Mouse (Mus musculus) liver, embryonic 12.5 days (tissue): ENCODE measurements around the gene Sgsm1. TPM values are rescaled to one million over a fixed set of nuclear protein-coding genes. Genes with fewer than 3 reads are reported as not detected.
A peak's percentile ranks its signal among the peaks of the same experiment; 100 is the strongest.

Experiments used
- ATAC-seq: fragments of 200-750 bp; cut with Nextera tagmentation; 2 replicates; pipeline ENCODE4 v1.8.0; 2017; ENCODE audit warnings: moderate number of reproducible peaks, mild to moderate bottlenecking, moderate library complexity
- H3K27ac ChIP-seq: fragments of 300-500 bp; sonication (generic); 2 replicates; pipeline ENCODE4 v1.5.1; 2016; ENCODE audit warnings: mild to moderate bottlenecking
- H3K27me3 ChIP-seq: fragments of 300-500 bp; sonication (generic); replicated peaks from 2 replicates; pipeline ENCODE4 v1.6.1; 2016; ENCODE audit warnings: mild to moderate bottlenecking, moderate library complexity
- H3K36me3 ChIP-seq: fragments of 300-500 bp; sonication (generic); 2 replicates; pipeline ENCODE4 v1.6.1; 2016; ENCODE audit warnings: mild to moderate bottlenecking, moderate library complexity
- H3K4me1 ChIP-seq: fragments of 300-500 bp; sonication (generic); 2 replicates; pipeline ENCODE4 v1.6.1; 2016
- H3K4me2 ChIP-seq: fragments of 300-500 bp; sonication (generic); 2 replicates; pipeline ENCODE4 v1.6.1; 2016; ENCODE audit warnings: mild to moderate bottlenecking, moderate library complexity
- H3K4me3 ChIP-seq: fragments of 300-500 bp; sonication (generic); 2 replicates; pipeline ENCODE4 v1.5.1; 2016; ENCODE audit warnings: mild to moderate bottlenecking, moderate library complexity
- H3K9ac ChIP-seq: fragments of 300-500 bp; sonication (generic); 2 replicates; pipeline ENCODE4 v1.6.1; 2016; ENCODE audit warnings: mild to moderate bottlenecking, moderate library complexity
- H3K9me3 ChIP-seq: fragments of 300-500 bp; sonication (generic); replicated peaks from 2 replicates; pipeline ENCODE4 v1.6.1; 2016; ENCODE audit warnings: mild to moderate bottlenecking, moderate library complexity
- WGBS: fragments of 180-500 bp; shearing (Covaris S2); methylation state at CpG from one replicate; pipeline ENCODE4 v1.1.7; 2016; ENCODE audit not compliant: insufficient replicate concordance; 5-methylcytosine and 5-hydroxymethylcytosine counted together
- polyA plus RNA-seq: library from polyadenylated mRNA; unstranded; fragments of >200 nt; fragmentation: Nextera tagmentation; extraction: Ambion mirVana; gene quantifications from 2 replicates; pipeline ENCODE4 v1.2.1, GENCODE M21; 2016

The Sgsm1 gene
- polyA plus RNA-seq, 1 experiment from 2014 or later, result 2.9 TPM

DNA sequence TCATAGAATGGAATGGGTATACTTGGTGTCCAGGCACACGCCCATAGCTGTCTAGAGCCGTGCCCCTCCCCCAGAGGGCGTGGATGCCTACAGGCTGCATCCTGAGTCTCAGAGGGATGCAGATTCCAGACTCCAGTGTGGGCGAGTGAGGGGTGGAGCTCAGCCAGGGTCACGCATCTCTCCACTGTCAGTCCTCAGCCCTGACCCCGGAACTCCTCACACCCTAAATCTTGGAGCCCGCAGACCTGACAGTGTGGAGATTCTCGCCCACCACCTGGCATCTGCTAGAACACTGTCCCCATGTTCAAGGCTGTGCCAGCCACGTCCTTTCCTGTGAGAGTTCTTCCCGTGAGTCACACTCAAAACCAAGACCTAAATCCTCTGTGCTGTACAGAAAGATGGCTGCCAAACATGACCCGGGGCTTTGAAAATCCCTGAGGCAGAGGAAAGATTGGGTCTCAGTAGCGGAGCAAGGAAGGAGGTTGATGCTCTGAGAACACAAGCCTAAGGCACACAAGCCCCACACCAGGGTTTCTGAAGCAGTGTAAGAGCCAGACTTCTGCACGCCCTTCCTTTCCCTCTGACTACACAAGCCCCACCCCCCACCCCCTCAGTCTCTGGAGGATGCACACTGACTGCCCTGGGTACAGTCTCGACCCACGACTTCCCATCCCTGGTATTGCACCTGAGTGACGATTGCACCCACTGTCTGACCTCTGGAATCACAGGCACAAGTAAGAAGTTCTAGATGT is 34.2 kb upstream of the Sgsm1 start:
- H3K27me3 ChIP-seq, result peaks cover 70% of the 10 kb centered on the region
- no peak for ATAC-seq
- no peaks in the 10 kb centered on the region for H3K9me3 ChIP-seq

DNA sequence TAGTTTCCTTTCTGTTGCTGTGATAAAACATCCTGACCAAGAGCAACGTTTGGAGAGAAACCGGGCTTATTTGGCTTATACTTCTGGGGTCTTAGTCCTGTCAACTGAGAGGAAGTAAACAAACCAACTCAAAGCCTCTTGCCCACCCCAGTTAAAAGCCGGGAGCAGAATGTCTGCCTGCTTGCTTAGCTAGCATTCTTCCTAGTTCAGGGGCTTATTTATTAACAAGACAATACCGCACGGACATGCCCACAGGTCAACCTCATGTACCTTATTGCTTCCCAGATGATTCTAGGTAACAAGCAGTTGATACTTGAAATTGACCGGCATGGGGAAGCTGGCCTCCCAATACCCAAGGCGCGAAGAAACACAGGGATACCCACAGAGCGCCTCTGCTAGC is 25.7 kb upstream of the Sgsm1 start:
- no peak for ATAC-seq
- H3K4me2 ChIP-seq, result no peak overlapping the region

More for the DNA sequence above, 34.2 kb upstream of the Sgsm1 start:
- Histone ChIP-seq H3K4me2 (no peak overlapping the region), H3K27ac (no peak overlapping the region), H3K4me3 (no peak overlapping the region), H3K36me3 (no peaks in the 10 kb centered on the region), H3K9ac (no peak overlapping the region), H3K4me1 (no peaks in the 10 kb centered on the region)
- WGBS, result 36% methylated on average over 16 of the region's 16 CpGs

DNA sequence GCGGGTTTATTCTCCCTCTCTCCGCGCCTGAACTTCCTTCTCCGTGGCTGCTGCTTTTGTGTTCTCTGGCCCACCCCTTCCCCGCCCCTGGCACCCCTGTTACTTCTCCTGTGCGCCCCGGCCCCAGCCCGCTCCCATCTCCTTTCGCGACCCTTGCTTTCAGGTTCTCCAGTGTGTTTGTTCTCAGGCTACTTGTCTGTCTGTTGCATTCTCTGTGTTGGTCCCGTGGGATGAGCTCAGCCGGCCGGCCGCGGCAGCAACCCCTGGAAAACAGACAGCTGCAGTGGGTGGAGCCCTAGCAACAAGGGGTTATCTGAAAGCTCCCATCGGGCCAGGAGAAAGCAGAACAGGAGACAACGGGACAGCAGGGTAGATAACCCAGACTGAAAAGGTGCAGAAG is 25.1 kb upstream of the Sgsm1 start:
- H3K27me3 ChIP-seq, result peaks cover 71% of the 10 kb centered on the region

More for the DNA sequence above, 25.7 kb upstream of the Sgsm1 start:
- H3K9me3 ChIP-seq, result no peaks in the 10 kb centered on the region
- H3K9ac ChIP-seq, result no peak overlapping the region
- no peak overlapping the region for H3K27ac ChIP-seq
- no peaks in the 10 kb centered on the region for H3K4me1 ChIP-seq
- WGBS, result 28% methylated on average over 9 of the region's 9 CpGs
- H3K36me3 ChIP-seq, result no peaks in the 10 kb centered on the region
- H3K27me3 ChIP-seq, result peaks cover 70% of the 10 kb centered on the region
- no peak overlapping the region for H3K4me3 ChIP-seq

DNA sequence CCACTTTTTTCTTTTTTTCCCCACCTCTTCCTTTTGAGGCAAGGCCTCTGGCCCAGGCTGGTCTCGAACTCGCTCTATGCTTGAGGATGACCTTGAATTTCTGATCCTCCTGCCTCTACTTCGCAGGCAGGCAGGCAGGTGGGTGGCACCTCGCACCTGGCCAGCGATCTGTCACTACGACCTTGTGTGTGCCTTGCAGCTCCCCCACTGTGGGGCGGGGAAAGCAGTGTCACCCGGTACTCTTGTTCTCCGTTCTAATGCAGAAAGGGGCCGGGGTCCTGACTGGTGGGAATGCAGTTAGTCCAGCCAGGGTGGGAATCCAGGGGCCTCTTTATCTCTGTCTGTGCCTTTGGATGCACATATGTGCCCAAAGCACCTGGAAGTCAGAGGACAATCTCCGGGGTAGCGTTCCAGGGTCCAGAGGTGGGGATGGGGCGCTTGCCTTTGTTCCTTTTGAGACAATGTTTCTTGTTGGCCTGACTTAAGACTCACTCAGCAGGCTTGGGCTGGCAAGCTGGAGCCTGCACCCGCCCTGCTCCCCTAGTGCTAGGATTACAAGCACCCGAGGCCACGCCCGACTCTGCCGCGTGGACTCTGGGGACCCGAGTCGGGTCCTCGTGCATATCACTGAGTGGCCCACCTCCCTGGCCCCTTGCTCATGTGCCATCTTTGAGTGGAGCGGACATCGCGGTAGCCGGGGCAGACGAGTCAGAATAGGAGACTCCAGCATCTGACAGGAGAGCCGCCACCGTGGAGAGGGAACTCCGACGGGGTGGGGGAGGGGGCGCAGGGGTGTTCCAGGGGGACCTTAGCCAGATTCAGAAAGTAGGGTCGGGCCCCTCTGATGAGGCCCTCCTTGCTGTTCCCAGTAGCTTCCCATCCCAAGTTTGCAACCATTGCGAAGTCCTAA is 24.3 kb upstream of the Sgsm1 start:
- peak overlapping the region; percentile 28; the same call in 1 of the 2 replicates for H3K4me2 ChIP-seq
- no peak for ATAC-seq
- H3K27me3 ChIP-seq, result peaks cover 71% of the 10 kb centered on the region

More for the DNA sequence above, 25.1 kb upstream of the Sgsm1 start:
- Histone ChIP-seq H3K4me3 (no peak overlapping the region), H3K36me3 (no peaks in the 10 kb centered on the region), H3K9me3 (no peaks in the 10 kb centered on the region), H3K4me1 (no peaks in the 10 kb centered on the region), H3K27ac (no peak overlapping the region), H3K9ac (no peak overlapping the region), H3K4me2 (peak overlapping the region; percentile 28)
- ATAC-seq, result no peak
- 5% methylated on average over 17 of the region's 17 CpGs for WGBS

DNA sequence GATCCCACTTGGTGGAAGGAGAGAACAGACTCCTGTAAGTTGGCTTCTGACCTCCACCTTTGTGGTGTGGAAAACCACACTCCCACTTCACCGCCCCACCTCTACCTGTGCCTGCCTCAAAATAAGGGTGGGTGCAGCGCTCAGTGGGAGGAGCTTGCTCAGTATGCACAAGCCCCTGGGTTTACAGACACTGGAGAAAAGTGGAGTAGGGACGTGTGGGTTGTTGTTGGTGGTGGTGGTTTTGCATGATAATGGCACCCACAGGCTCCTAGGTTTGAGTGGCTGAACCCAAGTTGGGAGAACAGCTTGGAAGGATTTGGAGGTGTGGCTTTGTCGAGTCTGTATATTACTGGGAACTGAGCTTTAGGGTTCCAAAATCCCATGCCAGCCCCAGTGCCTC is 22.3 kb upstream of the Sgsm1 start:
- H3K36me3 ChIP-seq, result no peaks in the 10 kb centered on the region
- H3K4me3 ChIP-seq, result no peak overlapping the region
- 43% methylated on average over 4 of the region's 4 CpGs for WGBS
- no peak overlapping the region for H3K9ac ChIP-seq
- H3K4me2 ChIP-seq, result no peak overlapping the region
- H3K27me3 ChIP-seq, result peaks cover 57% of the 10 kb centered on the region
- no peaks in the 10 kb centered on the region for H3K4me1 ChIP-seq
- no peak overlapping the region for H3K27ac ChIP-seq
- no peak for ATAC-seq
- peaks cover 8% of the 10 kb centered on the region; the same call in 1 of the 2 replicates for H3K9me3 ChIP-seq

More for the DNA sequence above, 24.3 kb upstream of the Sgsm1 start:
- no peak overlapping the region for H3K4me3 ChIP-seq
- no peaks in the 10 kb centered on the region for H3K36me3 ChIP-seq
- no peaks in the 10 kb centered on the region for H3K4me1 ChIP-seq
- H3K27ac ChIP-seq, result no peak overlapping the region
- WGBS, result 11% methylated on average over 34 of the region's 34 CpGs
- H3K9me3 ChIP-seq, result no peaks in the 10 kb centered on the region
- H3K9ac ChIP-seq, result no peak overlapping the region

DNA sequence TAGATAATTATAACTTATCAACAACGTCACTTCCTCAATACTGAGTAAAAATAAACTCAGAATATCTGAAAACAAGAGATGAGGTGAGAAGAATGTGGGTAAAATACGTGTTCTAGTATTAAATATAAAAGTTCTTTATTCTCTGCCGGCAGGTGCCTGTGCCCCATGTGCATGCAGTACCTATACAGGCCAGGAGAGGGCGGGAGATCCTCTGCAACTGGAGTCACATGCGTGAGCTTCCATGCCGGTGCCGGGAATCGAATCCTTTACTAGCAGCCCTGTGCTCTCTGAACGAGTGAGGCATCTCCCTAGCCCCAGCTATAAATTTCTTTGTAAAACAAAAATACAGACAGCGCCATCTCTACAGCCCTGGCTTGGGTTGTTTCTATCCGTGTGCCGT is 21.7 kb upstream of the Sgsm1 start:
- WGBS, result 26% methylated on average over 12 of the region's 12 CpGs
- Histone ChIP-seq H3K4me1 (no peaks in the 10 kb centered on the region), H3K27ac (no peak overlapping the region), H3K9me3 (peaks cover 8% of the 10 kb centered on the region; the same call in 1 of the 2 replicates), H3K36me3 (no peaks in the 10 kb centered on the region), H3K27me3 (peaks cover 50% of the 10 kb centered on the region), H3K4me2 (no peak overlapping the region), H3K9ac (no peak overlapping the region), H3K4me3 (no peak overlapping the region)
- ATAC-seq, result no peak

DNA sequence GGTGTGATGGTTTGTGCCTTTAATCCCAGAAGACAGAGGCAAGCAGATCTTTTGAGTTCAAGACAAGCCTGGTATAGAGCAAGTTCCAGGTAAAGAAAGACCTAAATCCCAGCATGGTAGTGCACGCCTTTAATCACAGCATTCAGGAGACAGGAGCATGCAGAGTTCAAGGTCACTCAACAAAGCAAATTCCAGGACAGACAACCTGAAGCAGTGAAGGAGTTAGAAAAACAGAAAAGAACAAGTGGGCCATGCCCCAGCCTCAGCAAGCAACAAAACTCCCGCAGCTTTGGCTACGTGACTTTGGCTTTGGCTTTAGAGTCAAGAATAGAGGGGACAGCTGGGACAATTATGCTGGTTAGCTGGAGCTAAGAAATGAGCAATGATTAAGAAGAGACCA is 19.6 kb upstream of the Sgsm1 start:
- Histone ChIP-seq H3K4me2 (no peak overlapping the region), H3K27ac (no peak overlapping the region), H3K27me3 (peaks cover 40% of the 10 kb centered on the region), H3K4me1 (no peaks in the 10 kb centered on the region), H3K36me3 (no peaks in the 10 kb centered on the region), H3K9me3 (peaks cover 8% of the 10 kb centered on the region; the same call in 1 of the 2 replicates), H3K9ac (no peak overlapping the region), H3K4me3 (no peak overlapping the region)
- WGBS, result 68% methylated on average over 3 of the region's 3 CpGs
- ATAC-seq, result no peak

DNA sequence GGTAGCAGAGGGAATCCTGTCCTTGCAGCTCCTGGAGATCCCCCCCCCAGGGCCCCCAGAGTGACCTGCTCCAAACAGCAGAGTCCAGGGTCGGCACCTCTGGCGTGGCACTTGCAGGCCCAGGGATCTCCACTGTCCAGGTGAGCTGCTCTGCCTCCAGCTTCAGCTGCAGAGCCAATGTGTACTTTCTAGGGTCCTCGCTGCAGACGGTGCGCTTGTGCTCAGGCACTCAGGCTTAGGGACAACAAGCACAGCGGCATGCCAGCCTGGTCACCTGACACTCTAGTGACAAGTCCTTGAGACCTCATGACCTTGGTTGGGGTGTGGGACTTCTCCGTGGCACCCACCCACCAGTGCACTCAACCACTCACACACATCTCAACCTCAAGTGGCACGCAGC is 18.9 kb upstream of the Sgsm1 start:
- 72% methylated on average over 8 of the region's 8 CpGs for WGBS
- no peak overlapping the region for H3K4me3 ChIP-seq
- H3K9ac ChIP-seq, result no peak overlapping the region
- H3K9me3 ChIP-seq, result peaks cover 8% of the 10 kb centered on the region; the same call in 1 of the 2 replicates
- peaks cover 40% of the 10 kb centered on the region for H3K27me3 ChIP-seq
- no peak for ATAC-seq
- H3K4me1 ChIP-seq, result no peaks in the 10 kb centered on the region
- no peak overlapping the region for H3K4me2 ChIP-seq
- no peak overlapping the region for H3K27ac ChIP-seq
- H3K36me3 ChIP-seq, result no peaks in the 10 kb centered on the region

DNA sequence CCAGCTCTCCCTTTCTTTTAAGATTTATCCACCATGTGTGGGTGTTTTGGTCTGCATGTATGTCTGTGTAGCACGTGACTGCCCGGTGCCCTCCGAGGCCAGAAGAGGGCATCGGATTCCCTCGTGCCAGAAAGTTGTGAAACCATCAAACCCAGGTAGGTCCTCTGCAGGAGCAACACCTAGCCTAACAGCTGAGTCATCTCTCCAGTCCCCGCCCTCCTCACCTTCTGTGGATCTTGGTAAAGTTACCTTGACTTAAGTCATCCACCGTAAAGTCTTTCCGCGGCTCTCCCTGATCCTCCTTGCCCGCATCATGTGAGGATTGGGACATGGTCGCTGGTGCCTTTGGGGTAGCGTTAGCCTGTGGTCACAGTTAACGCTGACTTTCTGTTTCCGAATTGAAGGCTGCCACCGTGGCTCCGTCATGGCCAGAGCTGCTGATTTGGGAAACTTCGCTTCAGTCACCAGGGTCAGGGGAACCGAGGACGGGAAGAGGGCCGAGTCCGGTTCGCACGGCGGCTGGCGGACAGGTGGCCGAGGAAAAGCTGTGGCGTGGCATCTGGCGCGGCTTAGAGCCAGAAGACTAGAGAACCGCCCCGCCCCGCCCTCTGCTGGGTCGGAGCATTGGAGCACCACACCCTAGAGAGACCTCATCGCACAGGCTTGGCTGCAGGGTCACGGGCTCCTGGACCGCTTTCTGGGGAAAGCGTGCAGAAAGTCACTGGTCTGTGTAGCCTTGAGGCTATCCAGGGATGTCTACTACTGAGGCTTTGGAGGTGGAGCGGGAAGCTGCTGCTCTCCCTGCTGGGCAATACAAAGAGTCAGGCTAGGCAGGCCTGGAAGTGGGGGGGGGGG is 13.4 kb upstream of the Sgsm1 start:
- Histone ChIP-seq H3K36me3 (no peaks in the 10 kb centered on the region), H3K4me1 (0 out of 2 replicates have a peak, but pooled peaks cover 5% of the 10 kb centered on the region), H3K4me2 (peak overlapping the region; percentile 50), H3K4me3 (peak overlapping the region; percentile 17; the same call in 1 of the 2 replicates), H3K9me3 (peaks cover 8% of the 10 kb centered on the region; the same call in 1 of the 2 replicates), H3K27me3 (peaks cover 50% of the 10 kb centered on the region), H3K9ac (no peak overlapping the region), H3K27ac (no peak overlapping the region)
- 8% methylated on average over 38 of the region's 38 CpGs for WGBS
- no peak for ATAC-seq

DNA sequence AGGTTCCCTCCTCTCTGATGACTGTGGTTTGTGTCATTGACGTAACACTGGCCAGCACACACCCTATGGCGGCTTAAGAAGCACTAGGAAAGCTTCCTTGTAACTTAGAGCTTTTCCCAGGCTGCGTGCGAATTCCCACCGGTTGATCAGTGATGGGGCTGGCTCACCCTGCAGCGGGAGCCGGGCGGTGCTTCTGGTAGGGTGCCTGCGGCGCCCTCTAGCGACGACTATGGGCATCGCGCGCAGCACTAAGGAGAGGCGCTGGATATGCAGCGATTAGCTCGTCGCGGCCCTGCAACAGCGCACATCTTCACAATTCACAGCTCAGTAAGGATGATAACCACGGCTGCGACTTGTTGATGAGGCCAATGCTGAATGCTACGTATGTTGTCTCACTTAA is 3.4 kb upstream of the Sgsm1 start:
- H3K27me3 ChIP-seq, result peaks cover 44% of the 10 kb centered on the region
- H3K27ac ChIP-seq, result no peak overlapping the region
- ATAC-seq, result no peak
- H3K4me1 ChIP-seq, result no peaks in the 10 kb centered on the region
- no peak overlapping the region for H3K4me2 ChIP-seq
- no peak overlapping the region for H3K4me3 ChIP-seq
- H3K9ac ChIP-seq, result no peak overlapping the region
- no peaks in the 10 kb centered on the region for H3K36me3 ChIP-seq
- no peaks in the 10 kb centered on the region for H3K9me3 ChIP-seq
- 5% methylated on average over 24 of the region's 24 CpGs for whole genome bisulfite sequencing

DNA sequence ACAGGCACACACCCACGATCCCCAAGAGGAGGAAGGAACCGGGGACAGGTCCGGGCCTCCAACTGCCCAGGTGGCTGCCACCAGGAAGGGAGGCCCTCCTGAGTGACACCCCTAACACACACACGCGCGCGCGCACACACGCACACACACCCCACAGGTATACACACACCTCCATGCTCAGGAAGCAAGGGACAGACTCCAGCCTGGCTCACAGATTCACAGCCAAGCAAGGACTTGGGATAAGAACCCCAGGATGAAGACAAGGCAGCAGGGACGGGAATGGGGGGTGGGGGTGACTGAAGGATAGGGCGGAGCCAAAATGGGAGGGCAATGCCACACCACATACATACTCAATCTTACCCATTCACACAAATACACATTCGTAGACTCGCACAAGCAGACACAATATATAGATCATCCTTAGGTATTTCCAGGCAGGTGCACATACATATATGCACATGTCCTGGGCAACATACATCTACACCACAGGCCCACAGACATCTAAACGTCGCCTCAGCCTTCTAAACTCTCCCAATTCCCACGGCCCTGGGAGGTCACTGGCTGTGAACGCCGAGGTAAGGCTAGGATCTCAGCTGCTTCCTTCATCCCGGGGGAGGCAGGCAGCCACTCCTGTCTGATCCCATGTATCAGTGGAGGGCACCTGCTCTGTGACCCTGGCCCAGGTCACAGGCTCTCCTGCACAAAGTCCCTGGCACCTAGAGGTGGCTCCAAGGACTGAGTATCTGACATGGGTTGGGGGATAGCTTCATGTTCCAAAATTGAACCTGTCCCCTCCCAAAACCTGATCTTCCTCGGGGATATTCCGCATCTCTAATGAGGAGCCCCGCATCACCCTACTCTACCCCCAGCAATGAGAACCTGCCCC is 852 bp downstream of the Sgsm1 start:
- H3K4me1 ChIP-seq, result no peaks in the 10 kb centered on the region
- peaks cover 68% of the 10 kb centered on the region for H3K27me3 ChIP-seq
- no peaks in the 10 kb centered on the region for H3K9me3 ChIP-seq
- no peak overlapping the region for H3K27ac ChIP-seq
- no peak for ATAC-seq
- WGBS, result 51% methylated on average over 22 of the region's 22 CpGs
- no peaks in the 10 kb centered on the region for H3K36me3 ChIP-seq
- peak overlapping the region; percentile 48 for H3K4me3 ChIP-seq
- H3K9ac ChIP-seq, result no peak overlapping the region
- H3K4me2 ChIP-seq, result peak overlapping the region; percentile 67
